Mouse (Mus musculus) gastrocnemius, adult 8-10 months (tissue): ENCODE data around the gene Pgbd1. TPM values are rescaled to one million over a fixed set of nuclear protein-coding genes. Genes with fewer than 3 reads are reported as not detected.

Experiments
- microRNA-seq: library from miRNA; unstranded; fragments of <30 nt; microRNA quantifications from one replicate; pipeline ENCODE4 v1.2.0, GENCODE M21; 2022
- total RNA-seq, 4 experiments: library from RNA; stranded (reverse); gene quantifications; 2 replicates each; pipeline ENCODE4 v1.2.4; 2022

Gene Pgbd1
- total RNA-seq, 4 experiments from 2014 or later, result 0.36 to 0.53 (median 0.46) TPM; not detected in 1

Small RNA genes lying within 50 kb of the gene (microRNA-seq; reads per million reads assigned to microRNA genes)
- gene Mir1896 (not detected), gene Mir6942 (not detected)

Other genes starting within 250 kb of the Pgbd1 start
- not detected for gene Gpx5, start 148.3 kb downstream of the Pgbd1 start, total RNA-seq
- gene Gpx6, start 128.9 kb downstream of the Pgbd1 start, total RNA-seq, result not detected
- not detected for gene Olfr1367, start 94.1 kb downstream of the Pgbd1 start, total RNA-seq
- 10 to 100 TPM in 1 of 4 experiments, 1 to 10 TPM in 3; 7.7 to 10.5 (median 8.5) TPM for gene Zscan12, start 78.2 kb downstream of the Pgbd1 start, total RNA-seq
- 10 to 100 TPM; 11.5 to 13.3 (median 12.1) TPM for gene Zkscan3, start 38.3 kb downstream of the Pgbd1 start, total RNA-seq
- 10 to 100 TPM; 12.9 to 15.9 (median 14.5) TPM for gene Zscan26, start 12.7 kb upstream of the Pgbd1 start, total RNA-seq
- gene Nkapl, start 27.5 kb upstream of the Pgbd1 start, total RNA-seq, result under 1 TPM in 3 of 4 experiments, not detected in 1; 0.19 to 0.22 (median 0.20) TPM
- 1 to 10 TPM in 1 of 4 experiments, under 1 TPM in 3; 0.27 to 1.1 (median 0.43) TPM for gene Zkscan4, start 37.8 kb upstream of the Pgbd1 start, total RNA-seq
- not detected for gene Gm10065, start 38.4 kb upstream of the Pgbd1 start, total RNA-seq
- gene AK157302, start 54.2 kb upstream of the Pgbd1 start, total RNA-seq, result 10 to 100 TPM; 20.3 to 26.8 (median 22.2) TPM
- 100 to 1,000 TPM in 1 of 4 experiments, 10 to 100 TPM in 3; 74.4 to 112 (median 87.3) TPM for gene Gm11273, start 60.4 kb upstream of the Pgbd1 start, total RNA-seq
- gene Zkscan8, start 90.1 kb upstream of the Pgbd1 start, total RNA-seq, result 1 to 10 TPM; 4.6 to 9.3 (median 7.2) TPM
- gene Olfr1366, start 101.8 kb upstream of the Pgbd1 start, total RNA-seq, result not detected
- gene Olfr1535, start 118.8 kb upstream of the Pgbd1 start, total RNA-seq, result not detected
- not detected for gene Olfr1364, start 140.7 kb upstream of the Pgbd1 start, total RNA-seq
- not detected for gene Olfr1362, start 173.0 kb upstream of the Pgbd1 start, total RNA-seq
- gene Olfr11, start 201.5 kb upstream of the Pgbd1 start, total RNA-seq, result not detected
- gene Olfr1361, start 222.3 kb upstream of the Pgbd1 start, total RNA-seq, result not detected
- not detected for gene Olfr1360, start 236.3 kb upstream of the Pgbd1 start, total RNA-seq